Mouse (Mus musculus) midbrain, embryonic 11.5 days (tissue): ENCODE measurements at regions not wholly inside any gene's neighbourhood (a gene's known extent, or its start where the extent isn't known, plus 50 kb on each side); places are given as distances from the start of the nearest gene placed in this dataset.
"Not testable (repeated sequence)": the region's sequence is repeated elsewhere in the genome, so short reads cannot be mapped to it uniquely, and the experiment has no call there.

Experiments used
- ATAC-seq: fragments of 200-750 bp; cut with Nextera tagmentation; 2 replicates; pipeline ENCODE4 v1.8.0; 2017; ENCODE audit warnings: moderate TSS enrichment, moderate library complexity; ENCODE audit not compliant: low FRiP score
- DNase-seq: peaks from one replicate; pipeline ENCODE4 v3.0.0; 2015; ENCODE audit warnings: low spot score; ENCODE audit errors: missing footprints
- H3K27ac ChIP-seq: fragments of 300-500 bp; sonication (generic); 2 replicates; pipeline ENCODE4 v1.5.1; 2014; ENCODE audit warnings: low read depth, low read length
- H3K27me3 ChIP-seq: fragments of 300-500 bp; sonication (generic); 2 replicates; pipeline ENCODE4 v1.6.1; 2014; ENCODE audit warnings: mild to moderate bottlenecking, low read length, moderate library complexity, mixed read lengths; ENCODE audit not compliant: control insufficient read depth, insufficient read depth
- H3K36me3 ChIP-seq: fragments of 300-500 bp; sonication (generic); 2 replicates; pipeline ENCODE4 v1.6.1; 2014; ENCODE audit warnings: mild to moderate bottlenecking, low read length, moderate library complexity, mixed read lengths; ENCODE audit not compliant: control insufficient read depth, insufficient read depth
- H3K4me1 ChIP-seq: fragments of 300-500 bp; sonication (generic); 2 replicates; pipeline ENCODE4 v1.6.1; 2014; ENCODE audit warnings: low read length; ENCODE audit not compliant: control insufficient read depth, insufficient read depth
- H3K4me2 ChIP-seq: fragments of 300-500 bp; sonication (generic); 2 replicates; pipeline ENCODE4 v1.6.1; 2014; ENCODE audit warnings: mild to moderate bottlenecking, moderate library complexity
- H3K4me3 ChIP-seq: fragments of 300-500 bp; sonication (generic); 2 replicates; pipeline ENCODE4 v1.5.1; 2014; ENCODE audit warnings: low read depth, low read length
- H3K9ac ChIP-seq: fragments of 300-500 bp; sonication (generic); 2 replicates; pipeline ENCODE4 v1.6.1; 2014; ENCODE audit warnings: low read length
- H3K9me3 ChIP-seq: fragments of 300-500 bp; sonication (generic); 2 replicates; pipeline ENCODE4 v1.6.1; 2016; ENCODE audit warnings: low read length; ENCODE audit not compliant: control insufficient read depth
- WGBS: fragments of 180-500 bp; shearing (Covaris S2); extraction: QIAGEN DNeasy Blood & Tissue Kit; methylation state at CpG from one replicate; pipeline ENCODE4 v1.1.7; 2014; 5-methylcytosine and 5-hydroxymethylcytosine counted together

DNA sequence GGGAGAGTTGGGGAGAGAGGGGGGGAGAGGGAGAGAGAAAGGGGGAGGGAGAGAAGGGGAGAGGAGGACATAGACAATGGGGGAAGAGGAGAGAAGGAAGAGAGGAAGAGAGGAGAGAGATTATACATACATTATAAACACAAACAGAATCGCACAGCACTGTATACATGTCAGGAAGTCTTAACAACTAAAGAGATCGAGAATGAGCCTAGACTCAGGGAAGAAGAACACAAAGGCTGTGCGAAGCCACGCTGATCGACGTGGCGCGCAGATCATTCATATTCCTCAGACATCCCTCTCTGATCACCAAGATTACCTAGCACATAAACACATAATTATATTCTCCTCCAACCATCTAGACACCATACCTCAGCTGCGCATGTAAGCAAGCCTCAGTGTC, 79.1 kb upstream of the Adgrl2 start:
- ATAC-seq = no peak
- no peaks in the 10 kb centered on the region for H3K36me3 ChIP-seq

DNA sequence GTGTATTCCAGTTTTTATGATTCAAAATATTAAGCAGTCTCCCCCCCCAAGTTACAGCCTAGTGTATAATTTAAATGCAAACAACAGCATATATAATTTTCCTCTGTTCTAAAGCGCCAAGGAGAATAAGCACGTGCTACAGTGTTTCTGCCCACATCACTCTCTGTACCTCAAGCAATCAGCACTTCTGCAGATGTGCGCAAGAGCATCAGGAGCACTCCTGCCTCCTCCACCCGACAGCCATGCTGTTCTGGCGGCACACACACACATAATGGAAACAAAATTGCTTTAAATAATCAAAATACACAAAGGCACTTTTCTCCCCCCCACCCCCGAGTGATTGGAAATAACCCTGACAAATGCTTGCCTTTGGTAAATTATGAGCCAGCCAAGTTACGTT, 78.5 kb upstream of the Adgrl2 start:
- no peak for DNase-seq
- 84% methylated on average over 7 of the region's 7 CpGs for WGBS
- no peaks in the 10 kb centered on the region for H3K36me3 ChIP-seq
- no peak overlapping the region for H3K4me2 ChIP-seq
- no peak overlapping the region for H3K4me3 ChIP-seq
- no peak overlapping the region for H3K27ac ChIP-seq
- ATAC-seq = no peak
- H3K9ac ChIP-seq = no peak overlapping the region
- no peaks in the 10 kb centered on the region for H3K27me3 ChIP-seq
- H3K9me3 ChIP-seq = no peaks in the 10 kb centered on the region
- H3K4me1 ChIP-seq = no peaks in the 10 kb centered on the region

More for the DNA sequence above, 79.1 kb upstream of the Adgrl2 start:
- Histone ChIP-seq H3K27ac (no peak overlapping the region), H3K9me3 (no peaks in the 10 kb centered on the region), H3K4me2 (no peak overlapping the region), H3K27me3 (no peaks in the 10 kb centered on the region), H3K9ac (no peak overlapping the region), H3K4me1 (no peaks in the 10 kb centered on the region), H3K4me3 (no peak overlapping the region)
- no peak for DNase-seq
- 85% methylated on average over 9 of the region's 9 CpGs for WGBS

DNA sequence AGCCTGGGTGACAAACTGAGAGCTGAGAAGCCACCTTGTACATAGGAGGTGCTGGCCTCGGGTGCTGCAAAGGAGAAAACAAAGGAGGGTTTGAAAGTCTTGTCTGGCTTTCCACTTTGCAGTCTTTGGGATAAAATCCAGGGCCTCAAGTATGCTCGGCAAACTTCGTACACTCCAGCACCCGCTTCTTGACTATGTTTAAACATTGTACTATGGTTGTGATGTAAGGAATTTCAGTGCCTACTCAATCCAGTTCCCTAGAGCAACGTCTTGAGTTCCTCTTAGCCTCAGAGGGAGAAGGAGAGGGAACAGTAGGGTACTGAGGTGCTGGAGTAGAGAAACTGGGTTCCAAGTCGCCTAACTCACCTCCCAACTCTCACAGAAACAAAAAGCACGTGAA, 77.4 kb upstream of the Adgrl2 start:
- ATAC-seq = no peak
- H3K4me1 ChIP-seq = no peaks in the 10 kb centered on the region
- H3K4me2 ChIP-seq = no peak overlapping the region

DNA sequence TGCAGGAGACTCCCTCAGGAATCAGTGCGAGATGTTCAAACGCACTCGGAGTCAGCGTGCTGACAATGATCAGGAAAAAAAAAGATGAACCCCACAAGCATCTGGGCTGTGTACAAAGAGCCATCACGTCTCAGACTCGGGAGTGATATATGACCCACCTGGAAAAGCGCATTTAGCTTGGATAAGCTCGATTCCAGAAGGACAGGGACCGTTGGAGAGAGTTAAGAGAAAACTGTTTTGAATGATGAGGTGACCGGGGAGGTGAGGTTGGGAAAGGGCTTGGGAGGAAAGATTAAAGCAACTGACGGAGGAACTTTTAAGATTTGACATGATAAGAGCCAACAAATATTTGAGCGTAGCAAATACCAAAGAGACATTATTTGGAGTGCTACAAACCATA, 64.7 kb upstream of the Adgrl2 start:
- ATAC-seq (no peak), DNase-seq (peak; percentile 69)
- Histone ChIP-seq H3K9me3 (no peaks in the 10 kb centered on the region), H3K4me3 (no peak overlapping the region), H3K4me1 (no peaks in the 10 kb centered on the region), H3K27ac (no peak overlapping the region), H3K27me3 (no peaks in the 10 kb centered on the region), H3K36me3 (no peaks in the 10 kb centered on the region), H3K4me2 (no peak overlapping the region), H3K9ac (no peak overlapping the region)
- WGBS = 83% methylated on average over 12 of the region's 12 CpGs

More for the DNA sequence above, 77.4 kb upstream of the Adgrl2 start:
- H3K9ac ChIP-seq = no peak overlapping the region
- WGBS = 87% methylated on average over 7 of the region's 7 CpGs
- DNase-seq = no peak
- H3K36me3 ChIP-seq = no peaks in the 10 kb centered on the region
- H3K4me3 ChIP-seq = no peak overlapping the region
- no peak overlapping the region for H3K27ac ChIP-seq
- no peaks in the 10 kb centered on the region for H3K27me3 ChIP-seq
- H3K9me3 ChIP-seq = no peaks in the 10 kb centered on the region

DNA sequence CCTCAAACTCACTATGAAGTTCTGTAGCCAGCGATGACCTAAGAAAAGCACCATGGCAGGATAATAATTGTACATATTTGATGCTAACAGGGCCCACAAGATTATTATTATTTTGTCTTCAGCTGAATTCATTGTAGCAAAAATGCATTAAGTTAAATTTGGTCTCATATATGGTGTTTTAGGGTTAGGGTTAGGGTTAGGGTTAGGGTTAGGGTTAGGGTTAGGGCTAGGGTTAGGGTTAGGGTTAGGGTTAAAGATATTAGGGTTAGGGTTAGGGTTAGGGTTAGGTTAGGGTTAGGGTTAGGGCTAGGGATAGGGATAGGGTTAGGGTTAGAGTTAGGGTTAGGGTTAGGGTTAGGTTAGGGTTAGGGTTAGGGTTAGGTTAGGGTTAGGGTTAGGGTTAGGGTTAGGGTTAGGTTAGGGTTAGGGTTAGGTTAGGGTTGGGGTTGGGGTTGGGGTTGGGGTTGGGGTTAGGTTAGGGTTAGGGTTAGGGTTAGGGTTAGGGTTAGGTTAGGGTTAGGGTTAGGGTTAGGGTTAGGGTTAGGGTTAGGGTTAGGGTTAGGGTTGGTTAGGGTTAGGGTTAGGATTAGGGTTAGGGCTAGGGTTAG, 62.0 kb upstream of the Adgrl2 start:
- H3K4me3 ChIP-seq, ATAC-seq, H3K4me2 ChIP-seq, H3K27me3 ChIP-seq, H3K9ac ChIP-seq, H3K4me1 ChIP-seq, H3K27ac ChIP-seq, H3K9me3 ChIP-seq, H3K36me3 ChIP-seq: not testable (repeated sequence)
- DNase-seq = peak; percentile 79
- 97% methylated on average over 1 of the region's 1 CpGs for WGBS

DNA sequence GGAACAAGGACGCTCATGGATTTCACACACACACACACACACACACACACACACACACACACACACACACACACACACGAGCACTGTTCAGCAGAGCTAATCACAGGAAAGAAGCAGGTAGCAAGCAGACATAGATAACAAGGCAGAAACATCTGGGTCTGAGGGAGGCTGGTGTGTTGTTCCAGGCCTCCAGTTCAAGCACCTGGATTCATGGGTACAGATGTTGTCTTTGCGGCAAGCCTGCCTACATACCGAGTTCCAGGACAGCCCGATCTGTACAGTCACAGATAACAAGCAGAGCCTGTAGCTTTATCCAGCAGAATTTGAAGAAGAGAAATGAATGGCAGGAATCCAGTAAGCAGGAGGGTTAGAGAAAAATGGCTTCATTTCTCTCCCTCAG, 55.0 kb upstream of the Adgrl2 start:
- no peak overlapping the region for H3K9ac ChIP-seq
- ATAC-seq (no peak), DNase-seq (peak; percentile 44)
- H3K36me3 ChIP-seq = no peaks in the 10 kb centered on the region
- H3K4me3 ChIP-seq = no peak overlapping the region
- no peak overlapping the region for H3K27ac ChIP-seq
- no peaks in the 10 kb centered on the region for H3K9me3 ChIP-seq
- no peaks in the 10 kb centered on the region for H3K27me3 ChIP-seq
- no peak overlapping the region for H3K4me2 ChIP-seq
- WGBS = 90% methylated on average over 5 of the region's 5 CpGs
- peaks cover 18% of the 10 kb centered on the region for H3K4me1 ChIP-seq

DNA sequence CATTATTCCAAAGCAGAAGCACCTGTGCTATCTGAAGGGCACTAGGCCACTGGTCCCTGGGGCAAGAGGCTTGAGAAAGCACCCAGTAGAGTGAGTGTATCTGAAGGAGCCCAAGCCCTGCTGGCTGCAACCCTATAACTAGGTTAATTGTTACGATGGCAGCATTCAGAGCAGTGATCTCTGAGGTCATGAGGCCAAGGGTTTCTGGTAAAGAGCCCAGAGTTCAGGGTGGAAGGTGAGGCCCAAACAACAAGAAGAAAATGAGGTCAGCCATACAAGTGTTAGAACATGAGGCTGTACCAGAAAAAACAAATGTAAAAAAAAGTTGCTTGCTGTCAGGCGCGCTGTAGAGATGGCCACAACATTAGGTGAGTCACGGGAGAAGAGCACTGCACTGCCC, 53.5 kb upstream of the Adgrl2 start:
- no peak for ATAC-seq
- Histone ChIP-seq H3K27ac (no peak overlapping the region), H3K27me3 (no peaks in the 10 kb centered on the region), H3K4me3 (no peak overlapping the region), H3K4me1 (peaks cover 18% of the 10 kb centered on the region), H3K9ac (no peak overlapping the region), H3K9me3 (no peaks in the 10 kb centered on the region), H3K36me3 (no peaks in the 10 kb centered on the region), H3K4me2 (no peak overlapping the region)
- 88% methylated on average over 4 of the region's 4 CpGs for WGBS
- DNase-seq = peak; percentile 77

DNA sequence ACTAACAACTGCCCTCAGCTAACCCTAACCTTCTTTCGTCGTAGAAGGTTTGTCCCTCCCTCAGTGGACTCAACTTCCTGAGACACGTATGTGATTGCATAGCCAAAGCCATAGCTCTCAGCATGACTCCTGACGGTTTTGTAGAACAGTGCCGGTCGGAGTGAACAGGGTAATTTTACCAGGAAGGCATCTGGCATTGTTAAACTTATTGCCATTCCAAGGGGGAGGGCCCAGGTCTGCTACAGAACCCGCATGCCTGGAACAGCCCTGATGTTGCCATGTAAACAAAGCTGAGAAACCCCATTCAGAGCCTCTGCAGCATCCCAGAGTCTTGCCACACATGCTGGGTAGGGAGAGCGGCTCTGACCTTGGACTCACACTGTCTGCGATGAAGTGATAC, 52.2 kb upstream of the Adgrl2 start:
- ATAC-seq = peak; percentile 86
- Histone ChIP-seq H3K27me3 (no peaks in the 10 kb centered on the region), H3K4me1 (peaks cover 18% of the 10 kb centered on the region), H3K4me3 (no peak overlapping the region), H3K36me3 (no peaks in the 10 kb centered on the region), H3K9me3 (no peaks in the 10 kb centered on the region), H3K27ac (no peak overlapping the region), H3K9ac (no peak overlapping the region), H3K4me2 (no peak overlapping the region)
- DNase-seq = peak; percentile 92
- WGBS = 9% methylated on average over 9 of the region's 9 CpGs

DNA sequence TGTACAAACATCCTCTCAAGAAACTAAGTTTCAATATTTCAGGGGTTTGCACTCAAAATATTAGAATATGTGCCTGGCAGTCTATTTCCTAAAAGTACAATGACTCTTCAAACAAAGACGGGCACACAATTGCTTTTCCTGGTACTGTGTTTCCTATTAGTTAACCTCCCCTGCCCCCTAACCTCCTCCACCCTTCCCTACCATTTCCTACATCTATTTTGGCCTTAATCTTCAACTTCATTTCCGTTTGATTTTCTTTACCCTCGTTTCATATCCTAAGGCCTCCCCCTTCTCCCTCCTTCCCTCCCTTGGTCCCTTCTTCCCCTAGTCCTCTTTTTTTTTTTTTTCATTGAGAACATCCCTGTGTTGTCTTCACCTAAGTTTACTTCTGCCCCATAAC, 50.8 kb upstream of the Adgrl2 start:
- Histone ChIP-seq H3K9me3 (no peaks in the 10 kb centered on the region), H3K4me2 (no peak overlapping the region), H3K9ac (no peak overlapping the region), H3K36me3 (no peaks in the 10 kb centered on the region), H3K27me3 (no peaks in the 10 kb centered on the region), H3K27ac (no peak overlapping the region), H3K4me1 (peaks cover 18% of the 10 kb centered on the region), H3K4me3 (no peak overlapping the region)
- WGBS = 56% methylated on average over 3 of the region's 3 CpGs
- DNase-seq (peak; percentile 82), ATAC-seq (no peak)
